Mouse (Mus musculus) heart, postnatal 4 days (tissue): ENCODE data around the gene Ubxn2a. TPM values are rescaled to one million over a fixed set of nuclear protein-coding genes. Genes with fewer than 3 reads are reported as not detected.

ENCODE experiments used
- total RNA-seq, 2 experiments: library from RNA; stranded (reverse); gene quantifications; 2 replicates each; pipeline ENCODE4 v1.2.3; 2021

Ubxn2a gene
- total RNA-seq, 2 experiments from 2014 or later: 44.9 to 49.0 TPM

Other genes starting within 250 kb of the Ubxn2a start
- gene Fam228a, start 169.3 kb downstream of the Ubxn2a start, total RNA-seq: not detected
- 1 to 10 TPM; 3.2 to 3.7 TPM for gene Pfn4, start 138.7 kb downstream of the Ubxn2a start, total RNA-seq
- gene Fam228b, start 138.4 kb downstream of the Ubxn2a start, total RNA-seq: 1 to 10 TPM; 4.3 to 5.0 TPM
- 10 to 100 TPM; 69.2 to 70.5 TPM for gene Sf3b6, start 90.2 kb downstream of the Ubxn2a start, total RNA-seq
- gene Fkbp1b, start 66.1 kb downstream of the Ubxn2a start, total RNA-seq: 1 to 10 TPM; 4.0 to 8.8 TPM
- 10 to 100 TPM in 1 of 2 experiments, 1 to 10 TPM in 1; 9.3 to 11.4 TPM for gene Wdcp, start 64.4 kb downstream of the Ubxn2a start, total RNA-seq
- gene Mfsd2b, start 33.3 kb downstream of the Ubxn2a start, total RNA-seq: 1 to 10 TPM; 1.3 to 1.6 TPM
- 10 to 100 TPM; 28.2 to 32.2 TPM for gene Atad2b, start 9.6 kb upstream of the Ubxn2a start, total RNA-seq